Mouse (Mus musculus): ENCODE results near the gene Homer2.

Gene Homer2

DNA sequence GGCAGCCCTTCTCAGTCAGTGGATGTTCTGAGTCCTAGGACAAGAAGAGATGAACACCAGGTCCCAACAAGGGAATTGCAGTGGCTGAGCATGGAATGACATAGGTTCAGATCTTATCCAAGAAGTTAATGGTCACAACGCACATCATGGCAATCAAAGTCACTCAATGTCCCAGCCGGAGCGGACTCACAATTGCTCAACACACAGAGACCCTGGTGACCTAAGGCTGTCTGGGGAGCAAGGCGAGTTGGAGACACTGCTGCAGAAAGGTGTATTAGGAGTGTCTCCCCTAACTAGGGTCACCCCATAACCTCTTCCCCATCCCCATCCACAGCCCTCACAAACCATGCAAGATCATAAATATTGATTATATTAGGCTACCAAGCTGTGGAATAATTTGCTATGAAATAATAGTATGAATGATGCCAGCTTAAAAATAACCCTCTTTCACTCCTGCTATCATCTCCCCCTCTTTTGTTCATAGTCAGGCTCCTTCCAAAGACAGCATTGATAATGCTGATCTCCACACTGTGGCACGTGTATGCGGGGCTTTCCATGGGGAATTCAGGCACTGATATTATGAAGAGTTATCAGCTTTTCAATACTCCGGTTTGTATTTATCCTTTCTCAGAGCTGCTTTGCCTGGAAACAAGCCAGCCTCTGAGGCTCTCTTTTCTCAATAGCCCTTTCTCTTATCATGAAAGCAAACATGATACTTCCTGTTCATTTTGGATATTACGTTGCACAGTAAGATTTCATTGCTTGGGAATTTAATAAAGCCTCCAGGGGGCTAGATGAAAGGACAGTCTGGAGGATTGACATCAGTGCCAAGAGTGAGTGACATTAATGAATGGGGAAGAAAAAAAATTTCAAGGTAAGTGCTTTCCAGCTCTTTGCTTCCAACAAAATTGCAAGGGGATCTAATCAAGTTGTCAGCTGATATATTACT, 147.0 kb downstream of the Homer2 start:
- no peak for DNase-seq (ENCODE audit: low spot score)

DNA sequence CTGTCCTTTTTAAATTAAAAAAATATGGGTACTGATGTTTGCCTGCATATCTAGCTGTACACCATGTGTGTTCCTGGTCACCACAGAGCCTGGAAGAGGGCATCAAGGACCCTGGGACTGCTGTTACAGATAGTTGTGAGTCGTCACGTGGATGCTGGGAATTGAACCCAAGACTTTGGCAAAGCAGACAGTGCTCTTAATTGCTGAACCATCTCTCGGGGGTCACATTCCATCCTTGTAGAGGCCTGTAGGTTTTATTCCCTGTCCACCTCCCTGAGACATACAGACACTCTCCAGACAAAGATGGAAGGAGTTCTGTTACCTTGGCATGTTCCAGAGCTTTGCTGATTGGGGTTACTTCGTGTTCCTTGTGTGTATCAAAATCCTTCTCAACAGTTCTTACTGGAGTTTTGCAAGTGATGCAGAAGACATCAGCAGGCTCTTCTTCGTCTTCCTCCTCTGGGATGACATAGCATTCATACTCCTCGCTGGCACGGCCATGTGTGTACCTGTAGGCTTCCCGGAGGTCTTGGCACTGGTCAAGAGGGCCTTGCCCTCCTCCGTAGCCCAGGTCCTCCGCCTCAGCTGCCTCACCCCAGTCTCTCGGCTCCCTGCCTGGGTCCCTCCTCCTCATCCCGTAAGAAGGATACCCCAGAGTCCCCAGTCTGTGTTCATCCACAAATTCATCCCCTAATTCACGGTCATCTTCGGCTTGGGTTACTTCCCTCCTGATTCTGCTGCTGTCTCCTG, 147.9 kb downstream of the Homer2 start:
- DNase-seq (ENCODE audit: low spot score): no peak

DNA sequence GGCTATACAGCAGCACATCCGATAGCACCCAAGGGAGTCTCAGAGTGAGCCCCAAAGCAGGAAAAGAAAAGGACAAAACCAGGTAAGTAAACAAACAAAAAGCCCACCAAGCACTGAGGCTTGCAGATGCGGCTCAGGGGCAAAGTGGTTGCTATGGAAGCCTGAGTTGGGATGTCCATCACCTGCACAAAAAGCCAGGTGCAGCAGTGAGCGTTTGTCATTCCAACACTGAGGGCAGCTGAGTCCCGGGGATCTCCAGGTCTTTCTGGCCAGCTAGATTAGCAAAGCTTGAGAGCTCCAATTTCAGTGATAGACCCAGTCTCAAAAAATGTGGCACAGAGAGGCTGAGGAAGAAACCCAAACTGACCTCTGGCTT, 149.4 kb downstream of the Homer2 start:
- no peak for DNase-seq (ENCODE audit: low spot score)

DNA sequence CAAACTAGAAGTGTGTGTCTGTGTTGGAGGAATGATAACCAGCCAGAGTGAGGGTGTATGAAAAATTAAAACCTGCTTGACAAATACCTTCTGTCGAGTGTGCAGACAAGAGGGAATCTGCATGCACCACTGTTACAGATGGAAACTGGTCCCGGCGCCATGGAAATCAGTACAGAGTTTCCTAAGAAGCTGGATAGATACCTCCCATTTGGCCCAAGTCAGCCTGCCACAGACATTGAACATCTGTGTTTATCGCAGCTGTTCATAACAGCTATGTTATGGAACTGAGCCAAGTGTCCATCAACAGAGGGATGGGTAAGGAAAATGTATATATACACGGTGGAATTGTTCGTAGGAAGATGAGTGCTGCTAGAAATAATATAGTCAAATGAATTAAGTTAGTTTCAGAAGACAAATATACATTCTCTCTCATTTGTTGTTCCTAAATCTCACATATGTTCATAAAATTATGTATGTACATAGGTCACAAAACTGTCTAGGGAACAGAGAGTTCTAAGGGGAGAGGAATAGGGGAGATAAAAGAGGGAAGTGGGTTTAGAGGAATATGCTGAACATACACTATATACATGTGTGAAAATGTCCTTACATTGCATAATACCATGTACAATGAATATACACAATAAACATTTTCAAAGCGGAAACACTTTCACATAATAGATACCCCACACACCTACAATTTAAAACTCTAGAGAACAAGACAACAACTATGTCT, 149.9 kb downstream of the Homer2 start:
- no peak for DNase-seq (ENCODE audit: low spot score)

DNA sequence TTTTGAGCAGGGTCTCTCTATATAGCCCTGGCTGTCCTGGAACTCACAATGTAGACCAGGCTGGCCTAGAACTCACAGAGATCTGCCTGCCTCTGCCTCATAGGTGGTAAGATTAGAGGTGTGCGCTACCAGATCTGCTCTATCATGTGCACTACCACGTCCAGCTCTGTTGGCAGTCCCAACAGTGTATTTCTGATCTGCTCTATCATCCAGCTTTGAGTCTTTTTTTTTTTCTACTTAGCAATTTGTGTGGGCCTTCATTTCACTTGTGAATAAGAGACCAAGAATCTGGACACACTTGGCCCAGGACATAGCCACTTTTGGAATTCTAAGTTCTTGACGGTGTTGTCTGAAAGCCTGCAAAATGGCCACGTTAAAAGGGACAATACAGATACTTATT, 150.5 kb downstream of the Homer2 start:
- no peak for DNase-seq (ENCODE audit: low spot score)

DNA sequence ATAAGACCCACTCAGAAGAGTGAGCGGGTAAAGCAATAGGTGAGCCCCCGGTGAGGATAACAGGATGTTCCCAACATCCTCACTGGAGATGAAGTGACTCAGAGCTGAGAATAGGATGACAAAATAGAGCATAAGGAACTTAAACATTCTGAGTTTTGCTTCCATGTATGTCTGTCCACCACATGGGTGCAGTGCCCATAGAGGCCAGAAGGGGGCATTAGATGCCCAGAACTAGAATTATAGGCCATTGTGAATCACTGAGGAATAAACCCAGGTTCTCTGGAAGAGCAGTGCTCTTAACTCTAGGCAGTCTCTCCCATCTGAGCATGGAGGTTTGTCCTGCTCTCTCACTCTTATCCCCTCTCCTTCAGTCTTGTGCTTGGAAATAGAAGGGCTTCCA, 153.0 kb downstream of the Homer2 start:
- DNase-seq (ENCODE audit: low spot score): no peak

DNA sequence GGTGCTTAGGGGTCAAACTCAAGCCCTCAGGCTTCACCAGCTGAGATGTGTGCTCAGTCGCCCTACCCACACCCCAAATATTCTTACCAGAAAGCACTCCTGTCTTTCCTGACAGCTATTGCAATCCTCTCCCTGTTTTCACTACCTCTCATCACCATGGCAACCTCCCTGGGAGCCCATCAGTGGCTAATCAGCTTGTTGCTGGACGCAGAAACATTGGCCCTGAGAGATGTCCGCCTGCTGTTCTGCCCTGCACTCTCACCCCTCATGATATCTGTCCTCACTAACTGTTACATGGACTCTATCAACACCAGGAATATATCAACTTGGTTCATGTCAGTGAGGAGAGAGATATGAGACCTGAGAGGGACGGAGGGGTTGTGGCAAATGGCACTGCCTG, 153.7 kb downstream of the Homer2 start:
- DNase-seq (ENCODE audit: low spot score): no peak

Data from urinary bladder, postnatal 10 days (tissue).